Mouse (Mus musculus): ENCODE results near the gene Zdhhc3. TPM values are rescaled to one million over a fixed set of nuclear protein-coding genes. Genes with fewer than 3 reads are reported as not detected.

Zdhhc3 gene
- total RNA-seq (2023): 100 to 1,000 TPM; 102 to 105 TPM

DNA sequence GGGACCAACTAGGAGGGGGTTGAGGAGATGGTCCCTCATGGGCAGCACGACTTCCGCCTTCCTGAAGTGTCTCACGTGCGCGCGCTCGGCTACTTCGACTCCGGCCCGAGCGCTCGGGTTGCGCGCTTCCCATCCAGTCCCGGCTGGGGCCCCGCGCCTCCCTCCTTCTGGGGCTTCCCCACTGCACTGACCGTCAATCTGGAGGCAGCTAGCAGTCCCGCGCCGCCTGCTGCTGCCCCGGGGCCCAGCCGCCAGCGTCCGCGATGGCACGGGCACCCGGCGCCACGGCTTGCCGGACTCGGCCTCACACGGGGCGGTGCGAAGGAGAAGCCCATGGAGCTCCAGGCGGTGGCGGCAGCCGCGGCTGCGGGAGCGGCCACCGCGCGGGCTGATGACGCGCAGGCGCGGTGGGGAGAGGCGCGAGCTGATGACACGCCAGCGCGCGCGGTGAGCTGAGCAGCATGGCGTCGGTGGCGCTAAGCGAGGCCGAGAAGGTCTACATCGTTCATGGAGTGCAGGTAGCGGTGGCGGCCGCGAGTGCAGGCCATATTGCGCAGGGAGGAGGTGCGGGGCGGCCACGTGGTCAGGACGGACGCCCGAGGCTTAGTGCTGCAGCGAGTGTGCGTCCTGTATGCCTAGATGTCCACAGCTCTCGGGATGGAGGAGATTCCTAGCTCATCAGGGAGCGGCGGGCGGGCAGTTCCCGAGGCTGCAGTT, at the start of gene Zdhhc3, which contains the start of gene Exosc7:
Zdhhc3 (minus strand) TSS at position 401 of the 717 bp plus-strand sequence.
Exosc7 (plus strand) TSS at position 411 of the 717 bp plus-strand sequence.

DNA sequence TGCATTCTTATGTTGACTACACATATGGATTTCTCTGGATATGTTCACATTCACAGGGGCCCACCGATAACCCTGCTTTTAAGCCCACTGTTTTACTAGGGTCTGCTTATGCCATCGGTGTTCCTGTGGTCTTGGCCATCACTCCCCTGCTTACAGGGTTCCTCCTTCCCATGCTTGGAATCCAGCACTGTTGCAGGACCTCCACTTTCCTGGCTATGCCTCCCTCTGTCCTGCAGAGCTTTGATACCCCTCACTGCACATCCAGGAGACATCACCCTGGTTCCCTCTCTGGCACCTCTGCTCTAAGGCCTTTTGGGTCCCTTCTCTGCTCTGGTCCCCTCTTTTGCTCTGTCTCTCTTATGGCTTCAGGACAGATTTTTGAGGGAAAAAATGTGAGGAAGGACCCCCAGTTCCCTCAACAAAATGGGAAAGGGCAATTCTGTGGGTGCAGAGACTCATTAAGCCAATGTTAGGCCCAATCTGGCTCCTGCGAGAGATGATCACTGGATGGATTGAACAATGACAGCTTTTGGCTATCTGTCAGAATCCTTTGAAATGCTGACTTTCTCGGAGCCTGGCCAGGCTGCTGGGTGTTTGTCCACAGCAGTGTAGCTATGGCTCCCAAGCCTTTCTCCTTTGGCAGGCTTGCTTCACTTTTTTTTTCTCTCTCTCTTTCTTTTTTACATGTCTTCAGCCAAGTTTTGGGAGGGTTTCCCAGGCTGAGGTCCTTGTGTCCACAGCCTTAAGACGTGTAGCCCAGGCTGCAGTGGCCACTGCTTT, 37.4 kb upstream of the Zdhhc3 start, which contains the start of gene Clec3b:
Clec3b (plus strand) TSS at position 706 of the 780 bp plus-strand sequence.

DNA sequence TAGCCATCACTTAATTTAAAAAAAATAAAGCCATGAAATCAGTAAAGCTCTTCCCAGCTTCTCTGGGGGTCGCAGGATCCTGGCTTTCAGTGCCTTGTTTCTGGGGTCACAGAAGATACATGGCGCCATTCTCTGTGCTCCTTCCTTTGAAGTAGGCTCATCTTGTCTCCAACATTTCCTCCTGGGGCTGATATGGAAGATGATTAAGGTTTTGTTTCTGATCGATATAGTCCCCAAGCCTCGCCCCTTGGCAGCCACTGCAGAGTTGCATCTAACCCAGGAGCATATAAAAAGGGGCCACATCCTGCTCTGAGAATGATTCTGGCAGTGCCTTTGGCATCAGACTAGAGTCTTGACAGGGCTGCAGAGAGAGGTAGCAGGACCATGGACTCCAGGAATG, 78.6 kb downstream of the Zdhhc3 start, which contains the start of gene Tgm4:
Tgm4 (plus strand) TSS at position 301 of the 400 bp plus-strand sequence.

DNA sequence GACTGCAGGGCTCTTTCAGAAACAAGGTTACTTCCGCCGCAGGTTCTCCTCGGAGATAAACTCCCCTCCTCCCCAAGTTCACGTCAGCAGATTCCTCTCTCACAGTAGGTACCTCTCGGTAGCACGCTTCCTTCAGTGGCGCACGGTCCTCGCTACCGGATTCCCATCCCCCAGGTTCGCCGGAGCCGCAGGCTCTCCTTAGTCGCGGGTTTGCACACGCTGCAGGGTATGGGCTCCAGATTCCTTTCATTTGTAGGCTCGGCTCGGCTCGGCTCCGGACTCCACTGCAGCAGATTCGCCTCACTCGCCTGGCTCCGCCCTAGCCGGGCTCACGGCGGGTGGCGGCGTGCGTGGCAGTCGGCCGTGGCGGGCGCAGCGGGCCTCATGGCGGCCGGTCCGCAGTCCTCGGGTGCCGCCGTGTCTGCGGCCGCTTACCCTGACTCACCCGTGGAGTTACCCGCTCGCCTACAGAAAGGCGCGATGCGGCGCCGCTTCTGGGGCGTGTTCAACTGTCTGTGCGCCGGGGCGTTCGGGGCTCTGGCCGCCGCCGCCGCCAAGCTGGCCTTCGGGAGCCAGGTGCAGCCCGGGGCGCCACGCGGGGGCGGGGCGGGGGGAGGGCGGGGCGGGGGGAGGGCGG, 91.9 kb downstream of the Zdhhc3 start, which contains the start of gene Tmem42:
Tmem42 (plus strand) TSS at position 332 of the 637 bp plus-strand sequence.

Other genes starting within 250 kb of the Zdhhc3 start
- gene Zfp445, start 247.2 kb downstream of the Zdhhc3 start, total RNA-seq (2023): 10 to 100 TPM; 85.8 to 89.4 TPM
- under 1 TPM; 0.53 to 0.77 TPM for gene Zkscan7, start 227.5 kb downstream of the Zdhhc3 start, total RNA-seq (2023)
- gene Zfp105, start 190.1 kb downstream of the Zdhhc3 start, total RNA-seq (2023): under 1 TPM; 0.66 to 0.79 TPM
- 10 to 100 TPM; 21.9 to 24.3 TPM for gene 1110059G10Rik, start 162.2 kb downstream of the Zdhhc3 start, total RNA-seq (2023)
- gene Kif15, start 162.2 kb downstream of the Zdhhc3 start, total RNA-seq (2023): 10 to 100 TPM; 80.6 to 82.8 TPM
- 1 to 10 TPM; 3.2 to 4.1 TPM for gene Tmem42, start 91.9 kb downstream of the Zdhhc3 start, total RNA-seq (2023)
- not detected for gene Tgm4, start 78.5 kb downstream of the Zdhhc3 start, total RNA-seq (2023)
- gene Exosc7, start within 50 bp of the Zdhhc3 start, total RNA-seq (2023): 10 to 100 TPM; 30.7 to 32.1 TPM
- gene Clec3b, start 37.7 kb upstream of the Zdhhc3 start, total RNA-seq (2023): not detected
- not detected for gene Cdcp1, start 102.8 kb upstream of the Zdhhc3 start, total RNA-seq (2023)
- gene Tmem158, start 147.6 kb upstream of the Zdhhc3 start, total RNA-seq (2023): under 1 TPM in 1 of 2 experiments, not detected in 1; 0.20 TPM

Measured in neutrophil, adult 83 days (primary cell).